Mouse (Mus musculus): ENCODE measurements around the gene Kbtbd4. TPM values are rescaled to one million over a fixed set of nuclear protein-coding genes. Genes with fewer than 3 reads are reported as not detected.

The Kbtbd4 gene
- total RNA-seq (2014; rRNA removed) (49.5 and 59.4 TPM in 2 replicates), polyA plus RNA-seq (2015; fragmentation: Nextera tagmentation; extraction: Ambion mirVana) (54.3 and 60.3 TPM in 2 replicates)

DNA sequence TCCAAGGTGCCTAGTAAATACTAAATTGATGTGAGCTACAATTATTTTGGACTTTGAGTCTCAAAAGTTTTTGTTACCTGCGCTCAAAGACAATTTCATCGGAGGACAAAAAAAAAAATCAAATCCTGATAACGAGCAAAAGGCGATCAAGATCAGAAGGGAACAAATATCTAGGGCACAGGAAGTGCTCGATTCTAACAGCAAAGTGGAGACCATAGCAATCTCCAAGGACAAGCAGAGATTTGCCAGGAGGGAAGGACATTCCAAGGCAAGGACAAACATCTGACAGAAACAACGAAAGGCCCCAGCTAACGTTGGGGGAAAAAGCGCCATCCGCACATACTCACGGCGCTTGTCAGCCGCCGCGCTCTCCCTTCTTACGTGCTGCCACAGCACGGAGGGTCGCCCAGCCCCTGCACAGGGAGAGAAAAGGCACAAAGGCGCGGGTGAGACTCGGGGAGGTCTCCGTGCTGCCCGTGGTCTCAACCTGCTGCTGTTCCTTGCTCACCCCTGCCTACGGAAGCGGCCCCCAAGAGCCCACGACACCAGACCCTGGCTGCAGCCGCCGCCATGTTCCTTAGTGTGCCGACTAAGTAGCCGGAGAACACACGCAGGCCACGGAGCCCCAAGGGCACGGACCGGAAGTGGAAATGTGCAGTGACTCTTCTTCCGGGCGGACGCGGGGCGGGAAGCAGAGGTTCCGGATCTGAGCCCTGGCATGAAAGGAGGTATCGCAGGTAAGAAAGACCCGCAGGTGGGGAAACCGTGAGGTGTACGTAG lies at the start of gene Kbtbd4, which contains the start of gene Ndufs3:
Kbtbd4 (plus strand) TSS at position 665 of the 780 bp plus-strand sequence.
Ndufs3 (minus strand) TSS at position 752 of the 780 bp plus-strand sequence.
- 3% methylated on average over 43 of the region's 43 CpGs for WGBS
- ATAC-seq (peak; percentile 97), DNase-seq (peak; percentile 95)
- Histone ChIP-seq H3K9me3 (ENCODE audit: low read length) (no peaks in the 10 kb centered on the region), H3K4me1 (ENCODE audit: insufficient read depth) (peaks cover 8% of the 10 kb centered on the region), H3K27me3 (ENCODE audit: insufficient read depth, low read length) (no peaks in the 10 kb centered on the region), H3K9ac (peak within 1 kb of the TSS; percentile 93), H3K27ac (ENCODE audit: low read depth, low read length) (peak within 1 kb of the TSS; percentile 96), H3K4me2 (ENCODE audit: low read depth) (peak within 1 kb of the TSS; percentile 73), H3K4me3 (ENCODE audit: low read depth, low read length) (peak within 1 kb of the TSS; percentile 83), H3K36me3 (ENCODE audit: insufficient read depth) (peaks cover 36% of the 10 kb centered on the region)
- TF ChIP-seq CTCF (IDR thresholded peaks at IDR 0.05; ENCODE audit: low read depth), result no peak

DNA sequence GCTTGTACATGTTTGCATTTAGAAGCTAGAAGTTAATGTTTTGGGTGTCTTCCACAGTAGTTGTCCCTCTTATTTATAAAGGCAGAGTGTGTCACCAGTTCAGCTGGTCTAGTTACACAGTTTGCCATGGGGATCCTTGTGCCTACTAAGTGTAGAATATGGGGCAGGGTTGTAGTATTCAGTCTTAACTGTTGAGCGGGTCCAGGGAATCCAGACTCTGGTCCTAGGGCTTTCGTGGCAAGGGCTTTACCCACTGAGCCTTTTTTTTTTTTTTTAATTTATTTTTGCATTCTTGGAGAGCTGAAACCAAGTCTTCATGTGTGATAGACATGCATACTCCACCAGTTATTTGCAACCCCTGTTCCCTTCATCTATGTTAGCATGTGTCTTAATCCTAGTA lies 43.1 kb upstream of the Kbtbd4 start:
- 93% methylated on average over 2 of the region's 2 CpGs for WGBS
- no peaks in the 10 kb centered on the region for H3K27me3 ChIP-seq (ENCODE audit: insufficient read depth, low read length)
- no peaks in the 10 kb centered on the region for H3K4me1 ChIP-seq (ENCODE audit: insufficient read depth)
- DNase-seq, result no peak
- no peak overlapping the region for H3K9ac ChIP-seq
- H3K4me2 ChIP-seq (ENCODE audit: low read depth), result no peak overlapping the region
- no peaks in the 10 kb centered on the region for H3K9me3 ChIP-seq (ENCODE audit: low read length)
- no peak overlapping the region for H3K27ac ChIP-seq (ENCODE audit: low read depth, low read length)
- TF ChIP-seq CTCF (IDR thresholded peaks at IDR 0.05; ENCODE audit: low read depth), result no peak
- H3K4me3 ChIP-seq (ENCODE audit: low read depth, low read length), result no peak overlapping the region
- no peak for ATAC-seq
- peaks cover 69% of the 10 kb centered on the region for H3K36me3 ChIP-seq (ENCODE audit: insufficient read depth)

GRCm38 (mm10) chr2:90864184-90864583 lies 40.4 kb upstream of the Kbtbd4 start:
- Histone ChIP-seq H3K4me1 (ENCODE audit: insufficient read depth) (no peaks in the 10 kb centered on the region), H3K4me2 (ENCODE audit: low read depth) (no peak overlapping the region), H3K27ac (ENCODE audit: low read depth, low read length) (peak overlapping the region; percentile 10; the same call in 1 of the 2 replicates), H3K27me3 (ENCODE audit: insufficient read depth, low read length) (no peaks in the 10 kb centered on the region), H3K4me3 (ENCODE audit: low read depth, low read length) (no peak overlapping the region), H3K9ac (no peak overlapping the region), H3K36me3 (ENCODE audit: insufficient read depth) (peaks cover 62% of the 10 kb centered on the region), H3K9me3 (ENCODE audit: low read length) (no peaks in the 10 kb centered on the region)
- DNase-seq, result no peak
- ATAC-seq, result peak; percentile 57; the same call in 1 of the 2 replicates
- no peak for TF ChIP-seq CTCF (IDR thresholded peaks at IDR 0.05; ENCODE audit: low read depth)

- no peaks in the 10 kb centered on the region for H3K9me3 ChIP-seq (ENCODE audit: low read length)
- DNase-seq (peak; percentile 88), ATAC-seq (peak; percentile 91)
- peak; percentile 90 for TF ChIP-seq CTCF (IDR thresholded peaks at IDR 0.05; ENCODE audit: low read depth)
- H3K4me2 ChIP-seq (ENCODE audit: low read depth), result no peak overlapping the region
- H3K27ac ChIP-seq (ENCODE audit: low read depth, low read length), result no peak overlapping the region
- 10% methylated on average over 3 of the region's 3 CpGs for WGBS
- H3K36me3 ChIP-seq (ENCODE audit: insufficient read depth), result peaks cover 42% of the 10 kb centered on the region
- H3K27me3 ChIP-seq (ENCODE audit: insufficient read depth, low read length), result no peaks in the 10 kb centered on the region
- H3K9ac ChIP-seq, result no peak overlapping the region
- no peaks in the 10 kb centered on the region for H3K4me1 ChIP-seq (ENCODE audit: insufficient read depth)
- H3K4me3 ChIP-seq (ENCODE audit: low read depth, low read length), result no peak overlapping the region
Observed at GRCm38 (mm10) chr2:90866524-90866923, 38.0 kb upstream of the Kbtbd4 start.

GRCm38 (mm10) chr2:90870136-90870601 lies 34.4 kb upstream of the Kbtbd4 start:
- no peak for TF ChIP-seq CTCF (IDR thresholded peaks at IDR 0.05; ENCODE audit: low read depth)
- H3K9ac ChIP-seq, result peak overlapping the region; percentile 22; the same call in 1 of the 2 replicates
- H3K4me3 ChIP-seq (ENCODE audit: low read depth, low read length), result no peak overlapping the region
- no peaks in the 10 kb centered on the region for H3K4me1 ChIP-seq (ENCODE audit: insufficient read depth)
- no peak for DNase-seq
- ATAC-seq, result peak; percentile 39; the same call in 1 of the 2 replicates
- H3K9me3 ChIP-seq (ENCODE audit: low read length), result no peaks in the 10 kb centered on the region
- H3K27me3 ChIP-seq (ENCODE audit: insufficient read depth, low read length), result no peaks in the 10 kb centered on the region
- H3K27ac ChIP-seq (ENCODE audit: low read depth, low read length), result peak overlapping the region; percentile 62
- peaks cover 20% of the 10 kb centered on the region for H3K36me3 ChIP-seq (ENCODE audit: insufficient read depth)
- 52% methylated on average over 4 of the region's 4 CpGs for WGBS
- H3K4me2 ChIP-seq (ENCODE audit: low read depth), result no peak overlapping the region

- Histone ChIP-seq H3K27ac (ENCODE audit: low read depth, low read length) (no peak overlapping the region; the same call in 1 of the 2 replicates), H3K9ac (no peak overlapping the region), H3K4me1 (ENCODE audit: insufficient read depth) (no peaks in the 10 kb centered on the region), H3K4me3 (ENCODE audit: low read depth, low read length) (no peak overlapping the region), H3K4me2 (ENCODE audit: low read depth) (no peak overlapping the region), H3K27me3 (ENCODE audit: insufficient read depth, low read length) (no peaks in the 10 kb centered on the region), H3K9me3 (ENCODE audit: low read length) (no peaks in the 10 kb centered on the region), H3K36me3 (ENCODE audit: insufficient read depth) (0 out of 2 replicates have a peak, but pooled peaks cover 8% of the 10 kb centered on the region)
- TF ChIP-seq CTCF (IDR thresholded peaks at IDR 0.05; ENCODE audit: low read depth), result 0 out of 2 replicates have a peak, but pooled peaks have one; percentile 15
- WGBS, result 56% methylated on average over 8 of the region's 8 CpGs
- DNase-seq (peak; percentile 43), ATAC-seq (peak; percentile 24)
Observed at GRCm38 (mm10) chr2:90871180-90871961, 33.2 kb upstream of the Kbtbd4 start.

Measured in forebrain, postnatal 0 days (tissue).